Mouse (Mus musculus) G1E (cell line): ENCODE data around the gene Ghr.

Source experiments
- CTCF ChIP-seq: IDR thresholded peaks from 2 replicates; pipeline ENCODE4 v1.5.1; 2012; ENCODE audit warnings: low read depth, low read length, inconsistent platforms, mixed read lengths
- TAL1 ChIP-seq: conservative IDR thresholded peaks from 2 replicates; pipeline ENCODE4 v1.6.1; 2012; ENCODE audit warnings: low read depth, low read length, inconsistent platforms, mixed read lengths

DNA sequence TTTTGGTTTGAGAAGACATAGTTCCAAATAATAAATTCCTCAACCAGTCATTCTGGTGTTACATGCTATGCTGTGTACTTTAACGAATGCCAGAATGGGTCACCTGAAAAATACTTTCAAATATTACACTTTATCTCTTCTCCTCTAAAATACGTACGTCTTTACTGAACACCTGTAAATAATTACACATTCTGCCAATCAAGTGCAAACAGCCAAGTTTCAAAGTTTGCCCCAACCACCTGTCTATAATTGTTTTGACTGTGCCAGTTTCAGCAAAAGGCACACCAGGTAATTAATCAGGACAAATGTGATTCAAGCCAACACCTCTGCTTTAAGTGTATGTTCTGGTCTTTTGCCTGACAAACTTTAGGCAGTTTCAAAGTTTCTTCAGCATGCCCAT is 94.7 kb downstream of the Ghr start:
- TF ChIP-seq TAL1 (no peak), CTCF (no peak)
